ENCODE assay signal across 9 mouse cellular contexts in the genomic region with DNA sequence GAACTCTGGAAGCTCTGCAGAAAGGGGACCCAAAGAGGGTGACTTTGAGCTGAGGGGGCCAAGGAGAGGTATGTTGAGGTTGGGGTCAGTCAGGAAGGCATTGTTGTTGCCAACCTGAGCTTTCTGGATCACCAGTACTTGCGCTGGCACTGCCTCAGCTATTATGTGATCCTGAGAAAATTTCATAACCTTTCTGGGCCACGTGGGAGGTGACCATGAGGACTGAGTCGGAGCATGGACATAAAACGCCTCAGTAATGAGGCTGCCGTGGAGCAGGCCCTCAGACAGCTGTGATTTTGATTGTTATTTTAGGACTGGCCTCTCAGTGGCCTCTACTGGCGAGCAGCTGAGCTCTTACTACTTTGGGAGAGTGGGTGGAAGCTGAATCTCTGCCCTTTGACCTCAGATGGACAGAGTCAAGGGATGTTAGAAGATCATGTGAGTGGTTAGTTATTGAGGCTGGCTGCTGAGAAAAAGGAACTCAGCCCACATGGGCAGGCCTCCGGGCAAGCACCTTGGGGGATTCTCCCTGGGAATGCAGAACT.
DNase-seq lines count a peak whose midpoint lies in the region.
"Had no signal": no experiment of that assay in that cellular context is flagged by ENCODE, and none has a peak within 500 bp of the region (broad histone marks: within the 10 kb centered on the region; RNA-seq: fewer than 3 reads in every experiment).

No protein-coding gene starts in this region.

- DNase-seq in gastrocnemius, postnatal 14 days: peak; percentile 8
- no peak for DNase-seq in gastrocnemius, postnatal 10 days
- DNase-seq in adrenal gland, postnatal 10 days: peak; percentile 10
- DNase-seq in heart, postnatal 10 days: peak; percentile 35 to 59
- peak; percentile 77 for DNase-seq in kidney, postnatal 10 days
- no peak for DNase-seq in layer of hippocampus, adult 9-10 months (ENCODE audit: low spot score)
- no peak for DNase-seq in layer of hippocampus, adult 9-11 months
- no peak for DNase-seq in cerebellum, adult 11 months
- DNase-seq: cerebellum, adult 9-11 months had no signal

- intact Hi-C loops in gastrocnemius, postnatal 14 days (cut with DNase I; ENCODE audit: low total_unique reads): no loop called here
- intact Hi-C loops in heart, postnatal 10 days (cut with DNase I): no loop called here

Comparison
In these comparisons a context has a peak if more than half of its experiments do, and no peak if none do; other contexts are left out.
1. DNase-seq: peak in gastrocnemius, postnatal 14 days (single experiment), adrenal gland, postnatal 10 days (single experiment), heart, postnatal 10 days (2 of 2) and kidney, postnatal 10 days (single experiment); none in gastrocnemius, postnatal 10 days (single experiment), layer of hippocampus, adult 9-10 months (single experiment), layer of hippocampus, adult 9-11 months (single experiment) and cerebellum, adult 11 months (single experiment).